Mouse (Mus musculus): ENCODE results near the gene Pde10a. TPM values are rescaled to one million over a fixed set of nuclear protein-coding genes. Genes with fewer than 3 reads are reported as not detected.

The Pde10a gene
- polyA plus RNA-seq, 1 experiment from 2014 or later, result 2.5 TPM

DNA sequence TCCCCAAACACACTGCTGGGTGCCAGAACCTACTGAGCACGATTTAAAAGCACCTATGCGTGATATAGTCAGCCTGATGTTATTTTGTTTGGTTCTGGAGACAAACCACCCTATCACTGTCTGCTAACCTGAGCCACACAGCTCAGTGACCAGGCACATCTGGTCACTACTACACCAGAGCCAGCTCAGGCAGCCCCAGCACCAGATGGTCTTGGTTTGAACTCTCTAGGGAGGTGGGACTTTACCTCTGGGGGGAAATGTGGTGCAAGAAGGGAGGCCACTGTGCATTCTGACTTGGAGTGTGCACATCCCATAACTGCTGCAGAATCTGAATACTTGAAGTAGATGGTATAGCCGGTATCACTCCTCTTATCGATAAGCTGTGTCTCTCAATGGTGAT is 86.7 kb downstream of the Pde10a start:
- Histone ChIP-seq H3K4me1 (ENCODE audit: control insufficient read depth in 2 of 2, insufficient read depth in 2 of 2, low read length in 2 of 2) (no peaks in the 10 kb centered on the region), H3K4me2 (ENCODE audit: low read length) (no peak overlapping the region), H3K27ac (replicated peaks in 1 of 2; ENCODE audit: control insufficient read depth in 1 of 2, insufficient read depth in 1 of 2, low read depth in 2 of 2, low read length in 2 of 2) (no peak overlapping the region), H3K36me3 (ENCODE audit: control insufficient read depth, insufficient read depth, low read length) (no peaks in the 10 kb centered on the region), H3K9ac (ENCODE audit: low read length) (no peak overlapping the region), H3K4me3 (ENCODE audit: control insufficient read depth in 1 of 2, insufficient read depth in 1 of 2, low read depth in 1 of 2, low read length in 2 of 2) (no peak overlapping the region), H3K9me3 (ENCODE audit: control insufficient read depth, low read length) (no peaks in the 10 kb centered on the region), H3K27me3 (ENCODE audit: control insufficient read depth, insufficient read depth, low read length) (peaks cover 6% of the 10 kb centered on the region; the same call in 1 of the 2 replicates)
- WGBS, result 81% methylated on average over 4 of the region's 4 CpGs
- ATAC-seq (ENCODE audit: insufficient number of reproducible peaks, insufficient read depth, low FRiP score, low read depth), result no peak

- Histone ChIP-seq H3K4me2 (ENCODE audit: low read length) (no peak overlapping the region), H3K4me3 (ENCODE audit: control insufficient read depth in 1 of 2, insufficient read depth in 1 of 2, low read depth in 1 of 2, low read length in 2 of 2) (no peak overlapping the region), H3K4me1 (ENCODE audit: control insufficient read depth in 2 of 2, insufficient read depth in 2 of 2, low read length in 2 of 2) (no peaks in the 10 kb centered on the region), H3K36me3 (ENCODE audit: control insufficient read depth, insufficient read depth, low read length) (no peaks in the 10 kb centered on the region), H3K27ac (replicated peaks in 1 of 2; ENCODE audit: control insufficient read depth in 1 of 2, insufficient read depth in 1 of 2, low read depth in 2 of 2, low read length in 2 of 2) (no peak overlapping the region), H3K9me3 (ENCODE audit: control insufficient read depth, low read length) (no peaks in the 10 kb centered on the region), H3K27me3 (ENCODE audit: control insufficient read depth, insufficient read depth, low read length) (peaks cover 6% of the 10 kb centered on the region; the same call in 1 of the 2 replicates), H3K9ac (ENCODE audit: low read length) (no peak overlapping the region)
- ATAC-seq (ENCODE audit: insufficient number of reproducible peaks, insufficient read depth, low FRiP score, low read depth), result no peak
- 29% methylated on average over 7 of the region's 7 CpGs for WGBS
Measured at GRCm38 (mm10) chr17:8613882-8614551, 88.8 kb downstream of the Pde10a start.

DNA sequence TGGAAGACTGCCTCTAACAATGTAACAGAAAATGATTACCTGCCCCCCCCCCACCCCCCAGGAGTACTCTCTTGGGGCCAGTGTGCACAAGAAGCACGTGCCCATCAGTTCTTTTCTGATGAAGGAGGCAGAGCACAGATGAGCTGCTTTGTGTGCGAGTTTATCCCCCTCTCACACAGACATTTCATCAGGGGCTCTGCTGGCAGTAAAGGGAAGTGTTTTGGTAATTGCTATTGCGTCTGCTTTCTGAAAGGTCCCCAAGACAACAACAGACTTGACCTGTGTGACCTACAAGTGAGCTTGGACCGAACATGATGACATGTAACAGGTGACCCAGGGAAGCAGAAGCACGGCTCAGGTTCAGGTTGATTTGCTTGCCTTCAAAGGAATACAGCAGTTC is 95.2 kb downstream of the Pde10a start:
- H3K4me2 ChIP-seq (ENCODE audit: low read length), result no peak overlapping the region
- no peak overlapping the region for H3K9ac ChIP-seq (ENCODE audit: low read length)
- H3K27me3 ChIP-seq (ENCODE audit: control insufficient read depth, insufficient read depth, low read length), result 0 out of 2 replicates have a peak, but pooled peaks cover 8% of the 10 kb centered on the region
- no peak overlapping the region for H3K27ac ChIP-seq (replicated peaks in 1 of 2; ENCODE audit: control insufficient read depth in 1 of 2, insufficient read depth in 1 of 2, low read depth in 2 of 2, low read length in 2 of 2)
- H3K4me3 ChIP-seq (ENCODE audit: control insufficient read depth in 1 of 2, insufficient read depth in 1 of 2, low read depth in 1 of 2, low read length in 2 of 2), result no peak overlapping the region
- no peaks in the 10 kb centered on the region for H3K36me3 ChIP-seq (ENCODE audit: control insufficient read depth, insufficient read depth, low read length)
- WGBS, result 60% methylated on average over 5 of the region's 5 CpGs
- no peaks in the 10 kb centered on the region for H3K9me3 ChIP-seq (ENCODE audit: control insufficient read depth, low read length)
- no peak for ATAC-seq (ENCODE audit: insufficient number of reproducible peaks, insufficient read depth, low FRiP score, low read depth)
- no peaks in the 10 kb centered on the region for H3K4me1 ChIP-seq (ENCODE audit: control insufficient read depth in 2 of 2, insufficient read depth in 2 of 2, low read length in 2 of 2)

DNA sequence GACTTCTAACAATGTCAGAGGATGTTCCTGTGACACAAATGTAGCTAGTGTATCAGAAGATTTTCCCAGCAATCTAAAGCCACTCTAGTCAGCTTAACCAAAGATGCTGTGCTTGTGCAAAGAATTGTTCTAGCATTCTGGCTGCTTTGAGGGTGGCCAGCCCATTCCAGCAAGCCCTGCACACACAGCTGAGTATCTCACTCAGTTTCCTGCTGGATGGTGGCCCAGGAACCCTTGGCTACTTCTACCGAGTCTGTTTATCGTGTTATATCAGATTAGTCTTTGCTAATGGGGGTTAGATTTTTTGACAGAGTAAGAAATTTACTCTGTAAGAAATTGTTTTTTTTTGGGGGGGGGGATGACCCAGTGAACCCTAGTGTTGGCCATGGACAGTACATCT is 95.9 kb downstream of the Pde10a start:
- Histone ChIP-seq H3K36me3 (ENCODE audit: control insufficient read depth, insufficient read depth, low read length) (no peaks in the 10 kb centered on the region), H3K4me2 (ENCODE audit: low read length) (no peak overlapping the region), H3K4me1 (ENCODE audit: control insufficient read depth in 2 of 2, insufficient read depth in 2 of 2, low read length in 2 of 2) (no peaks in the 10 kb centered on the region), H3K9ac (ENCODE audit: low read length) (no peak overlapping the region), H3K27me3 (ENCODE audit: control insufficient read depth, insufficient read depth, low read length) (0 out of 2 replicates have a peak, but pooled peaks cover 8% of the 10 kb centered on the region), H3K4me3 (ENCODE audit: control insufficient read depth in 1 of 2, insufficient read depth in 1 of 2, low read depth in 1 of 2, low read length in 2 of 2) (no peak overlapping the region), H3K9me3 (ENCODE audit: control insufficient read depth, low read length) (no peaks in the 10 kb centered on the region), H3K27ac (replicated peaks in 1 of 2; ENCODE audit: control insufficient read depth in 1 of 2, insufficient read depth in 1 of 2, low read depth in 2 of 2, low read length in 2 of 2) (no peak overlapping the region)
- ATAC-seq (ENCODE audit: insufficient number of reproducible peaks, insufficient read depth, low FRiP score, low read depth), result no peak
- 48% methylated on average over 2 of the region's 2 CpGs for WGBS

DNA sequence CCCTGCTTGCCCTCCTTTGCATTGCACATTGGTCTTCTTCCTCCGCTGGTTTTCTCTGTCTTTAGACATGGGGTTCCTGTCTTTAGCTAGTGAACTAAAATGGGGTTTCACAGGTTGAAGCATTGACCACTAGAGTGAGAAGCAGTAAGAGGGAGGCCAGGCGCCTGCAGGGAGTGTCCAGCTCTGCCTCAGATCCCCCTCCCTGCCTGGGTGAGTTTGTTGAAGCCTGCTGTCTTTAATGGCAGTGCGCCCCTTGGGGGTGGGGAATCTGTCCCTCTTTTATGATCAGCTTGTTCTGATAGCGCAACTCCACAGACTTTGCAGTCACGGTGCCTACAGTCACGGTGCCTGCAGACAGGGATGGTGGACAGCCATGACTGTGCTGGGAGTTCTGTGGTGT is 96.7 kb downstream of the Pde10a start:
- Histone ChIP-seq H3K4me3 (ENCODE audit: control insufficient read depth in 1 of 2, insufficient read depth in 1 of 2, low read depth in 1 of 2, low read length in 2 of 2) (no peak overlapping the region), H3K27me3 (ENCODE audit: control insufficient read depth, insufficient read depth, low read length) (0 out of 2 replicates have a peak, but pooled peaks cover 12% of the 10 kb centered on the region), H3K27ac (replicated peaks in 1 of 2; ENCODE audit: control insufficient read depth in 1 of 2, insufficient read depth in 1 of 2, low read depth in 2 of 2, low read length in 2 of 2) (no peak overlapping the region), H3K9ac (ENCODE audit: low read length) (no peak overlapping the region), H3K9me3 (ENCODE audit: control insufficient read depth, low read length) (no peaks in the 10 kb centered on the region), H3K4me2 (ENCODE audit: low read length) (no peak overlapping the region), H3K36me3 (ENCODE audit: control insufficient read depth, insufficient read depth, low read length) (no peaks in the 10 kb centered on the region), H3K4me1 (ENCODE audit: control insufficient read depth in 2 of 2, insufficient read depth in 2 of 2, low read length in 2 of 2) (no peaks in the 10 kb centered on the region)
- no peak for ATAC-seq (ENCODE audit: insufficient number of reproducible peaks, insufficient read depth, low FRiP score, low read depth)
- WGBS, result 59% methylated on average over 6 of the region's 6 CpGs

- Histone ChIP-seq H3K4me1 (ENCODE audit: control insufficient read depth in 2 of 2, insufficient read depth in 2 of 2, low read length in 2 of 2) (0 out of 4 replicates have a peak, but pooled peaks cover 0 to 2% of the 10 kb centered on the region in 2 experiments), H3K4me3 (ENCODE audit: control insufficient read depth in 1 of 2, insufficient read depth in 1 of 2, low read depth in 1 of 2, low read length in 2 of 2) (no peak overlapping the region), H3K9ac (ENCODE audit: low read length) (no peak overlapping the region), H3K4me2 (ENCODE audit: low read length) (no peak overlapping the region), H3K27me3 (ENCODE audit: control insufficient read depth, insufficient read depth, low read length) (0 out of 2 replicates have a peak, but pooled peaks cover 20% of the 10 kb centered on the region), H3K9me3 (ENCODE audit: control insufficient read depth, low read length) (no peaks in the 10 kb centered on the region), H3K36me3 (ENCODE audit: control insufficient read depth, insufficient read depth, low read length) (no peaks in the 10 kb centered on the region), H3K27ac (replicated peaks in 1 of 2; ENCODE audit: control insufficient read depth in 1 of 2, insufficient read depth in 1 of 2, low read depth in 2 of 2, low read length in 2 of 2) (no peak overlapping the region)
- whole genome bisulfite sequencing, result 71% methylated on average over 8 of the region's 8 CpGs
- ATAC-seq (ENCODE audit: insufficient number of reproducible peaks, insufficient read depth, low FRiP score, low read depth), result no peak
Measured at GRCm38 (mm10) chr17:8626421-8626820, 101.2 kb downstream of the Pde10a start.

GRCm38 (mm10) chr17:8631701-8632100 is 106.5 kb downstream of the Pde10a start:
- WGBS, result 50% methylated on average over 1 of the region's 1 CpGs
- 0 out of 4 replicates have a peak, but pooled peaks cover 0 to 2% of the 10 kb centered on the region in 2 experiments for H3K4me1 ChIP-seq (ENCODE audit: control insufficient read depth in 2 of 2, insufficient read depth in 2 of 2, low read length in 2 of 2)
- no peak for ATAC-seq (ENCODE audit: insufficient number of reproducible peaks, insufficient read depth, low FRiP score, low read depth)
- H3K36me3 ChIP-seq (ENCODE audit: control insufficient read depth, insufficient read depth, low read length), result no peaks in the 10 kb centered on the region
- H3K9me3 ChIP-seq (ENCODE audit: control insufficient read depth, low read length), result no peaks in the 10 kb centered on the region
- H3K27ac ChIP-seq (replicated peaks in 1 of 2; ENCODE audit: control insufficient read depth in 1 of 2, insufficient read depth in 1 of 2, low read depth in 2 of 2, low read length in 2 of 2), result no peak overlapping the region
- H3K4me2 ChIP-seq (ENCODE audit: low read length), result no peak overlapping the region
- no peak overlapping the region for H3K4me3 ChIP-seq (ENCODE audit: control insufficient read depth in 1 of 2, insufficient read depth in 1 of 2, low read depth in 1 of 2, low read length in 2 of 2)
- H3K9ac ChIP-seq (ENCODE audit: low read length), result no peak overlapping the region
- H3K27me3 ChIP-seq (ENCODE audit: control insufficient read depth, insufficient read depth, low read length), result peaks cover 16% of the 10 kb centered on the region

- ATAC-seq (ENCODE audit: insufficient number of reproducible peaks, insufficient read depth, low FRiP score, low read depth), result no peak
- H3K36me3 ChIP-seq (ENCODE audit: control insufficient read depth, insufficient read depth, low read length), result no peaks in the 10 kb centered on the region
- H3K27me3 ChIP-seq (ENCODE audit: control insufficient read depth, insufficient read depth, low read length), result peaks cover 9% of the 10 kb centered on the region
- no peak overlapping the region for H3K27ac ChIP-seq (replicated peaks in 1 of 2; ENCODE audit: control insufficient read depth in 1 of 2, insufficient read depth in 1 of 2, low read depth in 2 of 2, low read length in 2 of 2)
- no peak overlapping the region for H3K4me2 ChIP-seq (ENCODE audit: low read length)
- H3K9me3 ChIP-seq (ENCODE audit: control insufficient read depth, low read length), result no peaks in the 10 kb centered on the region
- H3K9ac ChIP-seq (ENCODE audit: low read length), result no peak overlapping the region
- H3K4me3 ChIP-seq (ENCODE audit: control insufficient read depth in 1 of 2, insufficient read depth in 1 of 2, low read depth in 1 of 2, low read length in 2 of 2), result no peak overlapping the region
- 0 out of 4 replicates have a peak, but pooled peaks cover 0 to 2% of the 10 kb centered on the region in 2 experiments for H3K4me1 ChIP-seq (ENCODE audit: control insufficient read depth in 2 of 2, insufficient read depth in 2 of 2, low read length in 2 of 2)
- WGBS, result 67% methylated on average over 8 of the region's 8 CpGs
Measured at GRCm38 (mm10) chr17:8633596-8633995, 108.4 kb downstream of the Pde10a start.
